Mouse (Mus musculus): Measurements from ENCODE around the gene Tmem117. TPM values are rescaled to one million over a fixed set of nuclear protein-coding genes. Genes with fewer than 3 reads are reported as not detected.

Tmem117 gene
- total RNA-seq (2021) = 1 to 10 TPM; 3.1 to 3.3 TPM
- long read RNA-seq, experiment 1, partial matches to known transcripts = 0 of 1 reads
- long read RNA-seq, experiment 1, other reads (novel, unspliced or antisense) = 0 of 1 reads
- long read RNA-seq, experiment 2, transcript Tmem117-201 (8 exons, 2,717 nt) = major isoform, 12 of 14 reads
- long read RNA-seq, experiment 2, partial matches to known transcripts = 0 of 14 reads
- long read RNA-seq, experiment 2, other reads (novel, unspliced or antisense) = 2 of 14 reads

DNA sequence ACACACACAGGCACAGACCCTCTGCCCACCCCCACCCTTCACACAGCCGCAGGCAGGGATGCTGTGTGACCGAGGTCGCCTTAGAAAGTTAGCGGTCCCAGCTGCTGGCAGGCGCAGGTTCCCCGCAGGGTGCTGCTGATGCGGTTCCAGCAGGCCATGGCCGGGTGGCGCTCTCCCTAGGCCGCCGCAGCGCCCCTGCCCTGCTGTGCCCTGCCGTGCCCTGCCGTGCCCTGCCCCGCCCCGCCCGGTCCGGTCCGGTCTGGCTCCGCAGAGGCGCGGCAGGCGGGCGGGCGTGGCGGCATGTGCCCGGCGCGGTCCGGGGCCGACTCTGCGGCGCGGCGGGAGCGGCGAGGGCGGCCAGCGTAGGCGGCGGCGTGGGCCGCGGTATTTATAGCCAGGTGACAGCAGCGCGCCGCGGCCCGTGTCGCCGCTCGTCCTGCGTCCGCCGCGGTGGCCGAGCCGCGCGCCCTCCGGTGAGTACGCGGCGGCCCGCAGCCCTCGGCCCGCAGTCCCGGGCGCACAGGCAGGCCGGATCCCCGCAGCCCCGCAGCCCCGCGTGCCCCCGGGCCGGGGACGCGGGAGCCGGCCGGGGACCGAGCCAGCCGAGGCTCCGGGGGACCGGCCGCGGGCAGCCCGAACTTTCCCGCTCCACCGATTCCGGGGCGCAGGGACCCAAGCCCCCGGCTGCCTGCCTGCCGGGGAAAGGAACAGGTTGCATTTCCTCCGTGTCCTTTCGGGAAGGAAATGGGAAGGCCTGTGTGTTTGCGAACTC, at the start of gene Tmem117:
Gene Tmem117 (plus strand): TSS at position 403 of the 772 bp plus-strand sequence.
- peak; percentile 44 to 53 for DNase-seq (ENCODE audit: low spot score in 2 of 2)

DNA sequence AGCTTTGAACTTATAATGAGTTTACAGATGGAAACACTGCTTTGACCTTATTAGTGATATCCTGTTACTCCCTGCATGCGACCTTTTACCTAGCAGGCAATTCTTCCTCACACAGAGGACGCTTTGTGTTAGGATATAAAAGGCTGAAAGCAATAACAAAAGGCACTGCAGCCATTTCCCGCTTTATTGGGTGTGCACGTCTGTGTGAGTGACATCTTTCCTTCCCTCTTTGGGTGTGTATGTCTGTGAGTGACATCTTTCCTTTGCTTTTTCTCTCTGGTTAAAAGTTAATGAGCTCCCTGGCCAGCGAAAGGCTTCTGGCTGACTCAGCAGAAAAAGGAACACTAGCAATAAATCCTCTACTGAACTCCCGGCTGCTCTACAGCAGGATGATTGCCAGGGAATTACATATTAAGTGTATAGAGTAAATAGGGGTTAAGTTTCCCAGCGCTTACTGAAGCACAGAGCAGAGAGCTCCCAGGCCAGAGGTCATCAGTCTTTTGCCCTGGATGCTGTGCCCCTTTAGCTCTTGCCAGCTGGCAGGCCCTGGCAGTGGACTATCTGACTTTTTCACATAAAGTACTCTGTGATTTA, 46.9 kb upstream of the Tmem117 start:
- no peak for DNase-seq (ENCODE audit: low spot score in 2 of 2)

DNA sequence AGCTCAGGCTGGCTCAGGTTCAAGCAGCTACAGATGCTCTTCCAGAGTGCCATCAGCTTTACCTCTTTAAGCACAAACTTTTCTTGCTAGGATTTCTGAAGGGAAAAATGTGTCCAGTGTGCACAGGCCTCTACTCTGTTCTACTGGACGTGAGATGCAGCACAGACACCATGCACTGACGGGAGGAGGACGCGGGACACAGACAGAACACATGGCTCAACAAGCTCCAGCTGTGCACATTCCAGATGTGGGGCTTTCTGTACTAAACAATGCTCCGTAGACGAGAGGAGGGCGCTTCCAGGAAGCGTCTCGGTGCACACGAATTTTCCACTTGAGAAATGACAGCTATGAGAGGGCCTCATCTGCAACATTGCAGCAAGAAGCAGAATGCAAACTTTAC, 45.9 kb upstream of the Tmem117 start:
- no peak for DNase-seq (ENCODE audit: low spot score in 2 of 2)

DNA sequence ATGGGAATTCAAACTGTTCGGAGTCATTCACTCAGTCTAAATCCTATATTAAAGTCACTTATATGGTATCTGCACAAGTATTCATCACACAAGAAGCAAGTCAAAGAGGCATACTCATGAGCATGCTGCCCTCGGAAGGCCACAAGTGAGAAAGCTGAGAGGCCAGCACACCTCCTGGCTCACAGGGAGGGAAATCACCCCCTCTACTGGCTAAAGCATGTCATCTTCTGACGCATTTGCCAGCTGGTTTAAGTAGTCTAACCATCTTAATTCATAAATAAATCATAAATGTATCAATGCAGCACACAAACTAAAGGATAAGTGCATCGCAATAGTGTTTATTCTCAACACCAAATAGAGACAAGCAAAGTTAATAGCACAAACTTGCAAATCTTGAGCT, 44.3 kb upstream of the Tmem117 start:
- no peak for DNase-seq (ENCODE audit: low spot score in 2 of 2)

DNA sequence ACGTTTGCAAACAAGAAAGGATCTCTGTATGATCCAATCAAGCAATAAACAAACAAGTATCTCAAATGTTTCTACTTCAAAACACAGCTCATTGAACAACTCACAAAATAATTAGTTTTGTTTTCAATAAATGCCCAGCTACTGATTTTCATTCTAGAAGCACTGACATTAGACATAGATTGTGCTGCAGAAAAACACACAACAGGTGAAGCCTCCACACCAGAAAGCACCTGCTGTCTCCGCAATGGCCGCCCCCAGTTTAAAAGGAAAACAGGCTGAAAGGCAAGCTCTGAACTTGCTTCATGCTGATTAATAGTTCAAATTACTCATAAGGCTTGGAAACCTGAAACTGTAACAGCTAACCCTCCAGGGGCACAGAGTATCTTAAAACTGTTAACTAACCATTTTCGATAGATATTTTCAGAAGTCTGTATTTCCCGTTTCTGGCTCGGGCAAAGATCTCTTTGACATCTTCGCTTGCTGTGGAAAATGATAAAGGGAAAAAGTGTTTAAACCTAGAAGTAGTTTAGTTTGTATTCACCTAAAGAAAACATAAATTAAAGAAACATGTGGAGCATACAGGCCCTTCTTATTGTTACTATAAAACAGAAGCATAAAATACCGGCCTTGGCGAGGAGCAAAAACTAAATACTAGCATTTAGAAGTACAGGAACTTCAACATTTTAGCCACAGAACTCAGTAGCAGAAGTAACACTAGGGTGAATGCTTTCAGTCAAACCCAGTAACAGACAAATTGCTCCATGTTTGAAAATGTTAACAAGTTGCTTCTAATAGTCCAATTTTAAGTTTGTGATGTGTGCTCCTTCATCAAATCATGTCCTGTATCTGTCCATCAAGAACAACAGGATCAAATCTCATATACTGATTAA, 41.0 kb upstream of the Tmem117 start:
- DNase-seq (ENCODE audit: low spot score in 2 of 2) = no peak

DNA sequence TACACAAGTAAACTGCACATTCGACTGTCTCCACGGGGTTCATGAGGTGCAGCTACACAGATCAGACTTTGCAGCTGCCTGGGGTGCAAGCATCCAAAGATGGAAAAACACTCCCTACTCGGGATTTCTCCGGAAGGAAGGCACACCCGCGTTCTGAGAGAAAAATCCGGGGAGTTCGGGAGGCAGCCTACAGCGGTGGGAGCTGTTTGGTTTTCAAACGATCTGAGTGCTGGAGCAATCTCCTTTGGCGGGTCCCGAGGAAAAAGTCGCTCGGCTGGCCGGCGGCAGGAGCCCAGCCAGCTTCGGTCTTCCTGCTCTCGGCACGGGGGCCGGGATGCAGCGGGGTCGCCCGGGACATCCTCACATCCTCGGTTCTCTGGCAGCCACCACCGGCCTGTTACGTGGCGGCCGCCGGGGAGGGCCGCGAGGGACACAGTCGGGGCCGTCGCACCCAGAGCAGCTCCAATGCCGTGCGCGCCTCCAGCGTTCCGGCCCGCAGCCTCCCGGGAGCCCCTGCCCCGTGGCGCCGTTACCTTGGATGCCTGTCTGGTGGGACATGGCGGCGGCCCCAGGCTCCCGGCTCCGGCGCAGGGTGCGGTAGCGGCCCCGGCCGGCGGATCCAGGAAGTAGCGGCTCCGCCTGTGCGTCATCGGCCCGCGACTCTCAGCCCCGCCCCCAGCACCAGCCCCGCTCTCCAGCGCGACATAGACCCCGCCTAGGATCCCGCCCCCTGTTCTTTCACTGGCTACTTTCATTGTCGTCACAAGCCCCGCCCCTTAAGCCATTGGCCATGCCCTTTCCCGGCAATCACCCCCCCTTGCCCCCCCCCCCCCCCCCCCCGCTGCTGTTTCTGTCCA, 39.6 kb upstream of the Tmem117 start, which contains the start of gene Twf1:
Gene Twf1 (minus strand): TSS at position 671 of the 857 bp plus-strand sequence.
- DNase-seq (ENCODE audit: low spot score in 2 of 2) = peak; percentile 98

DNA sequence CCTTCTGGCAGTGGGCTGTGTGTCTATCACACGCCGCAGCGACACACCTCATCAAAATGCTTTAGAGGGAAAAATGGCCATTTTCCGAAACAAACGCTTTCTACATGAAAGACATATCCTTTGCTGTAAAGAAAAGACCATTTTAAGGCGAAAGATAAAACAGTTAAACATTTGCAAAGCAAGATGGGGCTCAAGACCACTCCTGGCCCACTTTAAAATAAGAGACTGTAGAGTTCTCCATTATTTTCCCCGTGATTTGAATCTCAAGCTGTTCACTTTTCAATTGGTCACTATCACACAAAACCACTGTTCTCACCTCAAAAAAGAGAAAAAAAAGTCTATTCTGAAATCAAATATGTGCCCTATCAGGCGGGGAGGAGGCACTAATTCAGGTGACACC, 38.9 kb upstream of the Tmem117 start:
- DNase-seq (ENCODE audit: low spot score in 2 of 2) = no peak

DNA sequence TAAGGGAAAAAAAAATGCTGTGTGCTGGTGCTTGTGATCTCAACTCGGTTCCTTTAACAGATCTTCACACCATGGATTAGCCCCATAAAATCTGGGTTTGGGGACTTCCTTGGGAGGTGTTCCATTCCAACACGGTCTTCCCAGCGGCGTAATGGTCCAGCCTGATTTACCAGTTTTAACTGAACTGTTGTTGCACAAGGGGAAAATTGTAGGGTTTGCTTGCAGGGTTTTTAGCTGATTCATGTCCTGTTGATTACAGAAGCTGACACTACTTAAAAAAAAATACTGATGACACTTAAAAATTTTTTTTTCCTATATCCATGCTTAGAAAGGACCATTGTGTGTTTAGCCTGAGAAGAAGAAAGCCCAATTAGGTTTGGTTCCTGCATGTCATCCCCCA, 37.7 kb upstream of the Tmem117 start:
- DNase-seq (ENCODE audit: low spot score in 2 of 2) = no peak

DNA sequence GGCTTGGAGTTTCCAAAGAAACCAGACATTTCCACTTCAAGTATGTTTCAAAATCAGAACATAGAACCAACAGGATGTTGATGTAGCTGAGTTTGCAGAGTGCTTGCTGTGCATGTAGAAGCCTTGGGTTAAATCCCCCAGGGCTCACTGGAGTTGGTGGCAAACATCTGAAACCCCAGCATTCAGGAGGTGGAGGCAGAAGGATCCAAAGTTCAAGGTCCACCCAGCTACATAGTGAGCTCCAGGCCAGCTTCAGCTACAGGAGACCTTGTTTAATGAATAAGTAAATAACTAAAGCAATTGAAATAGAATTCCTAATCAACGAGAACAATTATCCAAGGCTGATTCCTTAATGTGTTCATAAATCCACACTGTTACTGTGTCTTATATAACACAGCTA, 35.4 kb upstream of the Tmem117 start:
- no peak for DNase-seq (ENCODE audit: low spot score in 2 of 2)

DNA sequence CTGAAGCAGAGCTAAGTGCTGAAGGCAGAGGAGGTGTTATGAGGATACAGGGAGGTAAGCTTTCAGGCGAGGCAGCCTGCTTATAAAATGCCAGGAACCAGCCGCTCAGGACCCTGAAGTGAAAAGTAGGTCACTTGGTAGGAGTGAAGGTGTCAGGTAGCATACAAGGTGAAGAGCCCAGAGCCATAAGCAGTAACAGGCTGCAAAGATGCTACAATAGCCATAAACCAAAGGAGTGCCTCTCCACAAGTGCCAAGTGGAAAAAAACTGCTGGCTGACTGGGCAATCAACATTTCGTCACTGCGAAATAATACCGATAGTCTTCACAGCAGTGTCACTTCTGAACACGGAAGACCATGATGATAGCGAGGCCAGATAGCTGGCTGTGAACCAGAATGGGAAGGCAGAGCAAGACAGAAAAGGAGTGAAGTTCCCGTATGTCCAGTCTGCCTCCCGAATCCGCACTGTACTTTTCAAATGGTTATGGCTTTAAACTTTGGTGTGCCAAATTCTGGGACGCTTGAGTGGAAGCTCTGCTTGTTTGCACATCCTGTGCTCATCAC, 28.8 kb upstream of the Tmem117 start:
- no peak for DNase-seq (ENCODE audit: low spot score in 2 of 2)

DNA sequence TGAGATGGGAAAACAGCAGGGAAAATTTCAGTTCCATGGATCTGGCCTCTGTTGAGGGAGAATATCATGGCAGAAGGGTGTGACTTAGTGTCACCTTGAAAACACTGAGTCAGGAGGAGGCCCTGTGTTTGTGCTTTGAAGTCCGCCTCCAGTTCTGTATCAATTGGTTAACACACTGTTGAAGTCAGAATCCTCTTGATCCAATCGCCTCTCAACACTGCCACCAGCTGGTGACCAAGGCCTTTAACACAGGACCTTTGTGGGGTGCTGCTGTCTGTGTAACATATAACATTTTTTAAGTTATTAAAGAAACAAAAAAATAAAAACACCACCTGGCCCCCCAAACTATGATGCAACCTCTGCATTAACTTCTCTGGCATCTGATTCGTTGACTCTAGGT, 27.7 kb upstream of the Tmem117 start:
- peak; percentile 39 to 61 for DNase-seq (ENCODE audit: low spot score in 2 of 2)

DNA sequence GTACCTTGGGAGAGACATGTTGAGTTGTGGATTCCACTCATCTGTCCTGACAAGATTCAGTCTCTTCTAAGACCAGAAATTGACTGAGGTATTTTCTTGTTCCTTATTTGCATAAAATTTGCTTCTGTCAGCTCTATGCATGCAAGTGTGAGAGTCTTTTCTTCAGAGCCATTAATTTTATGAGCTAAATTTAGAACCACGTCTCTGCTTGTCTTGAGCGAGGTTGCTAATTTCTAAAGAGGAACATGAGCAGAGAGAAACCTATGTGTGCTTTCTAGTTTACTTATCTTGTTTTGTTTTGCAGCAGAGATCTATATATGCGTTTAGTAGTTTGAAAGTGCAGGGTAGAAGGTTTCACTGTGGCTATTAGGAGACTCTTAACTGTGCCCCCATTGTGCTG, 26.6 kb upstream of the Tmem117 start:
- no peak for DNase-seq (ENCODE audit: low spot score in 2 of 2)

DNA sequence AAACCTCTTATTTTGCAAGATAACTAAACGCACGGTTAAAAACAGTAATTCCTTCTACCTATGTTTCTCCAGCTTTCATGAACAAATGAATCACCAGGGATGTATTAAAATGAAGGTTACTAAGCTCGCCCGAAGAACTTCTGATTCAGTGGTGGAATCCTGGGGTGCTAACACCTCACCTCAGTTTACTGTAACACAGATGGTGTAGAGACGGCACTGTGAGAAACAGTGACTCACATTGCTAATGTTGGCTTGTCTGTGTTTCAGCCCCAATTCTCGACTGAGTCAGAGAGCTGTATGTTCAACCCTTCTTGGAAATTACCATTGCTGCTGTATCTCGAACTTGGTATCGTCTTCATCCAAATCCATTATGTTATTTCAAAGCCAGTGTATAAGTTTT, 21.3 kb upstream of the Tmem117 start:
- DNase-seq (ENCODE audit: low spot score in 2 of 2) = no peak

DNA sequence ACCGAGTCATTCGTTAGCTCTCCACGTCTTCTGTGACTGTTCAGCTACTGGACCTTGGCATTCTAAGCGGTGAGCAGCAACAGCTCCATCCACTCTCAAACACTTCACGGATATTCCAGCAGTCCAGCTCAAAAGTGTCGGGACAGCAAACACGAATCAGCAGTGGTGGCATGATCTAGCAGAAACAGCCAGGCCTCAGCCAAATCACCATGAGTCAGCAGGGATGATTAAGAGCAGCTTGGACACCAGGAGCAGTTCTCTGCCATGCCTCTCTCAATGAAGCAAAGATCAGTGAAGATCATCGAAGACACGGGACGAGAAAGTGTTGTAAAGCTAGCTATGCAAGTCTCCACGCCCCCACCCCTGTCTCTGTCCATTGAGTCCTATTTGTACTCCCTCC, 13.0 kb upstream of the Tmem117 start:
- peak in 1 of 2 experiments; percentile 11 for DNase-seq (ENCODE audit: low spot score in 2 of 2)

DNA sequence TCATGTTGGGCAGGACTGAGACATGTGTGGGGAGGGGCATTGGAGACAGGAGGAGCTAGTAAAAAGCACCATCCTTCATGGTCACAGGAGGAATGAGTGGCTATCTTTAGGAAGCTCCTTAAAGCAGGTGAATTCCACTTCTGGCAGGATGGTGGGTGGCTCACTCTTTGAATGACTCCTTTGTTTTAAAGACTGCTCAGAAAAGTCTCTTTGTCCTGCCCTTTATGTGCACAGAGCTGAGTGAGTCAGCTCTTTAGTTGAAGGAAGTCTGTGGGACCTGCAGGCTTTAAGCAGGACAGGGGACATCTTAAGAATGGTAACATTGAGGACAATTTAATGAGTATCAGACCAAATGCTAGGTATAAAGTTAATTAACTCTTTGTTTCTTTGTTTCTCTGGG, 8.1 kb upstream of the Tmem117 start:
- no peak for DNase-seq (ENCODE audit: low spot score in 2 of 2)

DNA sequence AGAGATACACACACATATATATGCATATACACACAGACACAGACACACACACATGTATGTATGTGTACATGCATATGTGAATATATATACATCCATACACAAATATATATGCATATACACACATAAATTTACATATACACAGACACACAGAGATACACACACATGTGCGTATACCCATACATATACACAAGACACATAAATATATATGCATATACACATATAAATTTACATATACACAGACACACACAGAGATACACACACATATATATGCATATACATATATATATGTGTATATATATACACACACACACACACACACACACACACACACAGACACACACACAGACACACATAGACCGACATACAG, 586 bp upstream of the Tmem117 start:
- no peak for DNase-seq (ENCODE audit: low spot score in 2 of 2)

DNA sequence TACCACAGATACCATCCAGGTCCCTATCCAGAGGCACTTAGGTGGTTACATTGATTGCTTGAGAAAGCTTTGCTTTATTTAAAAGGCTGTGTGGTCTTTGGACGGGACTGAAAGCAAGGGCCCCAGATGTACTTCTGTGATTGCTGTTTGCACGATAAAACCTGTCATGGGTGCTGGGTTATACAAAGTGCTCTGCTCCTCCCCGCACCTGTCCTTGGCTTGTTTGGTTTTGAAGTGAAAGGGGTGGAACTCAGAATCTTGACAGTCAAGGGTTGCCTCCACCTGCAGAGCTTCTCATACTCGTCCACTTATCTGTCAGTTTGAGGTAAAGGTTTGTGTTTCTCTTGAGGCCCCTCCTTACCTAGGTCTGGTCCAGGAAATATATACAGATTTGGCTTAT, 1.5 kb downstream of the Tmem117 start:
- DNase-seq (ENCODE audit: low spot score in 2 of 2) = no peak

DNA sequence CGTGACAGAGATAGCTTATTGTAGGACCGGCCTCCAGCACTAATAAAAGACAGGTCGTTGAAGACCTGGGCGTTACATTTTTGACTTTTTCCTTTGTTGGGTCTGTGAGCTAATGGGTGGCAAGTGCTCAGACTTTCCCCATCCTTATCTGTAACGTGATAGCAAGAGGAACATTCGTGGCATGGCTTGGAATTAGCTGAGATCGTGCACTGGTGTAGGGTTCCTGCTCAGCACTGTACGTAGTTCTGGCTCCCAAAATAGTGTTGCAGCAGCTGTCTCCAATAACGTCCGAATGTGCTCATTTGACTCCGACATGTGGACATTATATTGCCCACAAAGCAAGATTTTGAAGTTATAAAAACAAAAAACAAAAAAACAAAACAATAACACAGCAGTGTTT, 5.5 kb downstream of the Tmem117 start:
- no peak for DNase-seq (ENCODE audit: low spot score in 2 of 2)

DNA sequence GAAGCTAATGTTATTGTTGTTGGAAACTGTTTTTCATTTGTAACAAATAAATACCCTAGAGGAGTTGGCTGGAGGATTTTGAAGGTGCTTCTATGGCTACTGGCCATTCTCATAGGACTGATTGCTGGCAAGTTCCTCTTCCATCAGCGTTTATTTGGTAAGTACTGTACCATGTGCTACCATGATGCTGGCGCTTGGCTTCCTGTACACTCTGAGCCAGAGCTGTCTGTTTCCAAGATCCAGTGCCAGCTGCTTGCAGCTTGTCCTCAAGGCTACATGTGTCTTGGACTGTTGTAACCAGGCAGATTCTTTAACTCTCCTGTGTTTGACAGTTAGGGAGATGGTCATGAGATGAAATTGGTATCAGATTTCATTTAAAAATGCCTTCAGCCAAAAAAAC, 9.2 kb downstream of the Tmem117 start:
- DNase-seq (ENCODE audit: low spot score in 2 of 2) = no peak

DNA sequence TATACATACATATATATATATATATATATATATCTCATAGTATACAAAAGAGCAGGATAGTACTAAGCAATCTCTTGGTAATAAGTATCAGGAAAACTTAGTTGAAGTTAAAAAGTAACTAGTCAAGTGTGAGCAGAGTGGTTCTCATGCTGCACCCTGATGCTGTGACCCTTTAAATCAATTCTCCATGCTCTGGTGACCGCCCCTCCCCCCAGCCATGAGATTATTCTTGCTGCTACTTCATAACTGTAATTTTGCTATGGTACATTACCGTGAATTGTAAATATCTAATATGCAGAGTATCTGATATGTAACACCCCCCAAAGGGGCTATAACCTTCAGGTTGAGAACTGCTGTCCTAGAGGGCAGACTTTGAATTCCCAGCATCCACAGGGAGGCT, 10.1 kb downstream of the Tmem117 start:
- no peak for DNase-seq (ENCODE audit: low spot score in 2 of 2)
